14 mouse cellular contexts compared by ENCODE assay signal in the genomic region with DNA sequence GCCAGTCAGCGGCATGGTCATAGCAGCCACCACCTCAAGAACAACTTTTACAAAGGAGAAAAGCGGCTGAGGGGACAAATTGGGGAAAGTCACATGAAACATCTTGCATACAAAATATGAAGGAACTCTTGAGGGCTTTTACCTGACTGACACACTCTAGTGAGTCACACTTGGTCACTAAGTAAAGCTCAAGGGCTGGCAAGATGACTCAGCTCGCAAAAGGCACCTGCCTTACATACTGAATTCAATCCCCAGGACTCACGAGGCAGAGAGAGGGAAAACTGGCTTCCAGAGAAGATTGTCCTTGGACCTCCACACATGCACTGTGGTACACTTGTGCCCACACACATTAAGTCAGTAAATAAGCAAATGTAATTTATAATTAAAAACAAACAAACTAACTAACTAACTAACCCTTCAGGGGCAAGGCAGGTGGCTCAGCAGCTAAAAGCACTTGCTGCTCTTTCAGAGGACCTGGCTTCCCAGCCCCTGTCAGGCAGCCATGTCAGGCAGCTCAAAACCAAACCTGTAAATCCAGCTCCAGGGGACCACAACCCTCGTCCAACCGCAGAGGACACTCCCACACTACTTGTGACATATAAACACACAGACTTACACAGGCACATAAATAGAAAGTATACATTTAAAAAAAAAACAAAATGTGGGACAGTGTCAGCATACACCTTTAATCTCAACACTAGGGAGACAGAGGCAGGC.
A peak's percentile ranks its signal among the peaks of the same experiment; 100 is the strongest.
DNase-seq lines count a peak whose midpoint lies in the region.
"Had no signal": no experiment of that assay in that cellular context is flagged by ENCODE, and none has a peak within 500 bp of the region (broad histone marks: within the 10 kb centered on the region; RNA-seq: fewer than 3 reads in every experiment).

No protein-coding gene starts in this region.

- DNase-seq in adrenal gland, postnatal 36 days: peak; percentile 6 to 23
- DNase-seq in adrenal gland, postnatal 4 days (ENCODE audit: low spot score in 2 of 2): no peak
- DNase-seq in lung, adult 18-20 months: peak; percentile 16 to 26
- DNase-seq in lung, postnatal 4 days: no peak
- DNase-seq in 416B (ENCODE audit: low read depth): peak; percentile 9
- DNase-seq in lung, postnatal 36 days: peak; percentile 23
- DNase-seq in spleen, adult 18-20 months: no peak
- DNase-seq in right cerebral cortex, postnatal 4 days: no peak
- DNase-seq: B cell, adult 2 months; cerebellum, adult 2 months; kidney, postnatal 10 days; liver, postnatal 0 days; retina, postnatal 1 day; thymus, postnatal 25 days had no signal

Comparison
In these comparisons a context has a peak if more than half of its experiments do, and no peak if none do; other contexts are left out.
1. DNase-seq: peak in adrenal gland, postnatal 36 days (2 of 2), lung, adult 18-20 months (2 of 2), 416B (single experiment) and lung, postnatal 36 days (single experiment); none in adrenal gland, postnatal 4 days (0 of 2), lung, postnatal 4 days (0 of 2), spleen, adult 18-20 months (0 of 2) and right cerebral cortex, postnatal 4 days (single experiment).